Mouse (Mus musculus) testis, adult 2 months (tissue): Measurements from ENCODE around the gene Slmap.

ENCODE experiments used
- CTCF ChIP-seq: fragments of 200-500 bp; IDR thresholded peaks from 2 replicates; pipeline ENCODE4 v1.5.1; 2012; ENCODE audit warnings: low read depth, mild to moderate bottlenecking, inconsistent platforms, low read length, moderate library complexity; ENCODE audit not compliant: control insufficient read depth, insufficient read depth, insufficient replicate concordance
- POLR2A ChIP-seq: fragments of 200-500 bp; IDR thresholded peaks from 2 replicates; pipeline ENCODE4 v1.6.1; 2012; ENCODE audit warnings: low read depth, mild to moderate bottlenecking, inconsistent platforms, low read length, moderate library complexity; ENCODE audit not compliant: control insufficient read depth

DNA sequence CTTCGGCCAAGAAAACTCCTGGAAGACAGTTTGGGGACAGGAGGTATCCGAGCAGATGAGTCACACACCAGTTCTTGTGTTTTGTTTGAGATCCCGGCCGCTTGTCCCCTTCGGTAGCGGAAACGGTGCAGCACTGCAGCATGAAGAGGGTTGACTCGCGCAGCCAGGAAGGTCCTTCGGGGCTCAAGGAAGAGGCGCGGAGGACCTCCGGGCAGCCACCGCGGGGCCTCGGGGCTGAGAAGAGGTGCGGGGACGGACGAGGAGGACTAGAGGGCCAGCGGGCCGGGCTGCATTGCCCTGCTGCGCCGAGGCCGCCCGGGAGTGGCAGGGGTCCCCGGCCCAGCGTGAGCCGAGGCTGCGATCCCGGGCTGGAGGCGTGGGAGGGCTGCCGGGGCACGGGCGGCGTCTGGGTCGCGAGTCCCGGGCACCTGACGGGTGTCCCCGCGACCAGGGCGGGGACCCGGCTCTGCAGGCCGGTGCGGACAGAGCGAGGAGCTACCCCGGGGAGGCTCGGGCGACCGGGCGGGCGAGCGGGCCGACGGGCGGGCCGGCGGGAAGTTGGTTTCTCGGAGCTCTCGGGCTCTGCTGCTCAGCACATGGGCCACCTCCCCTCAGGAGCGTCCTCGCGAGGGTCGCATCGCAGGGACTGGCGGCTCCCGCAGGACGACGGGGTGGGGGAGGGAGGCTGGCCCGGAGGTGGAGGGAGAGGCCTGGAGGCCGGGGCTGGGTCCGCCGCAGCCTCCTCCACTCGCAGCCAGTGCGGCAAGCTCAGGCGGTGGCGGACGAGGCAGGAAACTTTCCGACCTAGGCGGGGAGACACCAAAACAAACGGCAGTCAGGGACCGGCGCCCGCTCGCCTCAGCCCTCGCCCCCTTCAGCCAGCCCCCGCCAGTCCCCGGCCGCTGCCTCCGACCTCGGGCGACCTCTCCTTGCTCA, 642 bp downstream of the Slmap start:
- TF ChIP-seq CTCF (no peak), POLR2A (no peak)
